Mouse (Mus musculus): ENCODE measurements around the gene Btg4. TPM values are rescaled to one million over a fixed set of nuclear protein-coding genes. Genes with fewer than 3 reads are reported as not detected.

The Btg4 gene
- polyA plus RNA-seq (2015; fragmentation: Nextera tagmentation; extraction: Ambion mirVana) = not detected in 2 replicates

DNA sequence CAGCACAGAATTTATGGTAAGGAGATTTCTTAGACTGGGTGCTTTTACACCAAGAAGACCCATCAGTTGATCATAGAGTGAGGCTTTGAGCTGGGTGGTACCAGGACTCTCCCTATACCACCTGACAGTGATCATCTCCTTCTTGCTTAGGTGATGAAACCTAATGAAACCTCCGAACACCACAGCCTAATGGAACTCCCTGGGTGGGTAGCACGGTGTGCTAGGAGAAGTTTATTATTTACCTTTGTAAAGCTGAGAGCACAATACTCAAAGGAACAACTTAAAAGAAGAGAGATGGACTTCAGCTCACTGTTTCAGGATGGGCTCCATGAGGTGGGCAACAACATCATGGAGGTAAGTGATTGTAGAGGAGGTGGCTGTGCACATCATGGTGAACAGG lies at the start of gene Btg4:
Btg4 (plus strand) TSS at position 301 of the 400 bp plus-strand sequence.
- no peaks in the 10 kb centered on the region for H3K36me3 ChIP-seq
- H3K27ac ChIP-seq = no peak within 1 kb of the TSS
- H3K4me1 ChIP-seq (replicated peaks) = peaks cover 8% of the 10 kb centered on the region
- H3K9ac ChIP-seq = no peak within 1 kb of the TSS
- no peak for ATAC-seq (ENCODE audit: low read depth)
- H3K9me3 ChIP-seq (replicated peaks) = no peaks in the 10 kb centered on the region
- no peak for DNase-seq
- no peaks in the 10 kb centered on the region for H3K27me3 ChIP-seq
- H3K4me2 ChIP-seq = no peak within 1 kb of the TSS
- 66% methylated on average over 2 of the region's 2 CpGs for WGBS (ENCODE audit: insufficient replicate concordance)
- H3K4me3 ChIP-seq (replicated peaks) = no peak within 1 kb of the TSS

DNA sequence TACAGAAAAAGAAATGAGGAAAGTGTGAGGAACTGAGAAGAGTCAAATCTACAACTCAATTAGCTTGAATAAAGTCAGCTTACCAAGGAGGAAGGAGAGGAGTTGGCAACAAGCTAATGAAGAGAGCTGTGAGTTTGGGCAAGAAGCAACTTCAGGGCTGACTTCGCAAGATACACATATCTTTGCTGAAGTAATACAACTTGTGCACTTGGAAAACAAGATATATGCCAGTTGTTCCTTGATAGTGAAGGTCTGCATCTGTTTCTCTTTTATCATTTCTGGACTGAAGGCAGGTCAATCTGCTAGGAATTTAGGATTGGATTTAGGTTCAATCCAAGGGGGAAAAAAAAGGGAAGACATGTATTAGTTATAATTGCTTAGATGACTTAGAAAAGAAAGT lies 47.1 kb upstream of the Btg4 start:
- no peak overlapping the region for H3K4me3 ChIP-seq (replicated peaks)
- DNase-seq (no peak), ATAC-seq (ENCODE audit: low read depth) (no peak)
- H3K36me3 ChIP-seq = no peaks in the 10 kb centered on the region
- H3K4me1 ChIP-seq (replicated peaks) = peaks cover 9% of the 10 kb centered on the region
- 0 out of 2 replicates have a peak, but pooled peaks cover 3% of the 10 kb centered on the region for H3K27me3 ChIP-seq
- H3K9me3 ChIP-seq (replicated peaks) = no peaks in the 10 kb centered on the region
- H3K4me2 ChIP-seq = no peak overlapping the region
- WGBS (ENCODE audit: insufficient replicate concordance) = 53% methylated on average over 1 of the region's 1 CpGs
- H3K9ac ChIP-seq = no peak overlapping the region
- no peak overlapping the region for H3K27ac ChIP-seq

GRCm38 (mm10) chr9:51015732-51016131 lies 45.0 kb upstream of the Btg4 start:
- no peak overlapping the region for H3K27ac ChIP-seq
- no peak overlapping the region for H3K4me2 ChIP-seq
- no peak overlapping the region for H3K4me3 ChIP-seq (replicated peaks)
- H3K9me3 ChIP-seq (replicated peaks) = no peaks in the 10 kb centered on the region
- no peaks in the 10 kb centered on the region for H3K4me1 ChIP-seq (replicated peaks)
- H3K36me3 ChIP-seq = no peaks in the 10 kb centered on the region
- no peak for ATAC-seq (ENCODE audit: low read depth)
- no peak for DNase-seq
- no peak overlapping the region for H3K9ac ChIP-seq
- 42% methylated on average over 4 of the region's 4 CpGs for WGBS (ENCODE audit: insufficient replicate concordance)
- H3K27me3 ChIP-seq = 0 out of 2 replicates have a peak, but pooled peaks cover 3% of the 10 kb centered on the region

DNA sequence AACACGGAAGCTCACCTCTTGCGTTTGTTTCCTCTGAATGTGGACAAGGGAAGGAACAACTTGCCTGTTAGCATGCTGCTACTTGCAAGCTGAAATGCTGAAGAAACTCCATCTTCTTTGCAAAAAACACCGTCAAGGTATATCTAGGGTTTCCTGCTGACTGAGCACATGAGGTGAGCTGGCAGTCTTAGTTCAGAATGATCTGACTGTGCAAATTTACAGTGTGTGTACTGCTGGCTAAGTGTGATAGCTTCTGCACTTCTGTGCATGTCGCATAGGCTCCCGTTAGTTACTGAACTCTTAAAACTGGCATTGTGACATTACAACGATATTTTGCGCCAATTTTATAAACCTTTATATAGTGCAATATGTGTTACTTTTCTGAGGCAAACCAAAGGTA lies 41.0 kb upstream of the Btg4 start:
- Histone ChIP-seq H3K9ac (no peak overlapping the region), H3K36me3 (no peaks in the 10 kb centered on the region), H3K27ac (no peak overlapping the region), H3K4me3 (replicated peaks) (no peak overlapping the region), H3K4me1 (replicated peaks) (no peaks in the 10 kb centered on the region), H3K27me3 (peaks cover 5% of the 10 kb centered on the region; the same call in 1 of the 2 replicates), H3K4me2 (no peak overlapping the region), H3K9me3 (replicated peaks) (no peaks in the 10 kb centered on the region)
- 42% methylated on average over 7 of the region's 7 CpGs for WGBS (ENCODE audit: insufficient replicate concordance)
- no peak for ATAC-seq (ENCODE audit: low read depth)
- no peak for DNase-seq

DNA sequence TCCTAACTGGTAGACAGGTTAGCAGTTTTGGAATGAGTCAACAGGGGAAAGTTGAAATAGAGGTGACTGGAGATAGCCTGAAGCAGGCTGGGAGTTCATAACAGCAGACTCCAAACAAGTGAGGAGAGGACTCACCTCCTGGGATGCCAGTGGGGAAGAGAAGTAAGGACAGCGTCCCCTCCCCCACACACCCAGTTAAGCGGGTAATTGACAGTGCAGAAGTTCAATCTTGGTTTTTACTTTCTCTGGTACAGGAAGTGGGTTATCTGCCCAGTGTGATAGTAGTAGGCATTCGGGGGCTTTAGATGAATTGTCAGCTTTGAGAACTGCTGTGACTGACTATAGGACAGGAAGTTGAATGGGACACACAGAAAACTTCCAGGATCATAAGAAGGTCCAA lies 40.4 kb upstream of the Btg4 start:
- Histone ChIP-seq H3K9me3 (replicated peaks) (no peaks in the 10 kb centered on the region), H3K4me2 (no peak overlapping the region), H3K27ac (no peak overlapping the region), H3K4me3 (replicated peaks) (no peak overlapping the region), H3K27me3 (peaks cover 5% of the 10 kb centered on the region; the same call in 1 of the 2 replicates), H3K9ac (no peak overlapping the region), H3K4me1 (replicated peaks) (no peaks in the 10 kb centered on the region), H3K36me3 (no peaks in the 10 kb centered on the region)
- DNase-seq (no peak), ATAC-seq (ENCODE audit: low read depth) (no peak)
- 4% methylated on average over 3 of the region's 3 CpGs for WGBS (ENCODE audit: insufficient replicate concordance)

- H3K4me3 ChIP-seq (replicated peaks) = no peak overlapping the region
- no peak overlapping the region for H3K27ac ChIP-seq
- peaks cover 5% of the 10 kb centered on the region; the same call in 1 of the 2 replicates for H3K27me3 ChIP-seq
- no peaks in the 10 kb centered on the region for H3K36me3 ChIP-seq
- H3K4me1 ChIP-seq (replicated peaks) = no peaks in the 10 kb centered on the region
- no peak for ATAC-seq (ENCODE audit: low read depth)
- WGBS (ENCODE audit: insufficient replicate concordance) = 42% methylated on average over 4 of the region's 4 CpGs
- no peaks in the 10 kb centered on the region for H3K9me3 ChIP-seq (replicated peaks)
- no peak overlapping the region for H3K9ac ChIP-seq
- no peak for DNase-seq
- no peak overlapping the region for H3K4me2 ChIP-seq
Measured at GRCm38 (mm10) chr9:51021123-51021795, 39.4 kb upstream of the Btg4 start.

GRCm38 (mm10) chr9:51026952-51027351 lies 33.7 kb upstream of the Btg4 start:
- no peak overlapping the region for H3K9ac ChIP-seq
- ATAC-seq (ENCODE audit: low read depth) (no peak), DNase-seq (no peak)
- H3K27ac ChIP-seq = no peak overlapping the region
- H3K36me3 ChIP-seq = no peaks in the 10 kb centered on the region
- H3K4me2 ChIP-seq = no peak overlapping the region
- H3K4me3 ChIP-seq (replicated peaks) = no peak overlapping the region
- 63% methylated on average over 1 of the region's 1 CpGs for WGBS (ENCODE audit: insufficient replicate concordance)
- H3K27me3 ChIP-seq = peaks cover 3% of the 10 kb centered on the region; the same call in 1 of the 2 replicates
- H3K4me1 ChIP-seq (replicated peaks) = no peaks in the 10 kb centered on the region
- H3K9me3 ChIP-seq (replicated peaks) = no peaks in the 10 kb centered on the region

GRCm38 (mm10) chr9:51030147-51030546 lies 30.6 kb upstream of the Btg4 start:
- DNase-seq (no peak), ATAC-seq (ENCODE audit: low read depth) (no peak)
- Histone ChIP-seq H3K4me3 (replicated peaks) (no peak overlapping the region), H3K9me3 (replicated peaks) (no peaks in the 10 kb centered on the region), H3K27ac (no peak overlapping the region), H3K36me3 (no peaks in the 10 kb centered on the region), H3K9ac (no peak overlapping the region), H3K27me3 (no peaks in the 10 kb centered on the region), H3K4me2 (no peak overlapping the region), H3K4me1 (replicated peaks) (no peaks in the 10 kb centered on the region)
- 9% methylated on average over 1 of the region's 1 CpGs for WGBS (ENCODE audit: insufficient replicate concordance)

- H3K27ac ChIP-seq = no peak overlapping the region
- DNase-seq = no peak
- H3K4me3 ChIP-seq (replicated peaks) = no peak overlapping the region
- no peak overlapping the region for H3K4me2 ChIP-seq
- H3K4me1 ChIP-seq (replicated peaks) = no peaks in the 10 kb centered on the region
- no peak overlapping the region for H3K9ac ChIP-seq
- no peak for ATAC-seq (ENCODE audit: low read depth)
- 49% methylated on average over 6 of the region's 6 CpGs for WGBS (ENCODE audit: insufficient replicate concordance)
- no peaks in the 10 kb centered on the region for H3K27me3 ChIP-seq
- H3K36me3 ChIP-seq = no peaks in the 10 kb centered on the region
- H3K9me3 ChIP-seq (replicated peaks) = no peaks in the 10 kb centered on the region
Measured at GRCm38 (mm10) chr9:51031603-51032002, 29.1 kb upstream of the Btg4 start.

- no peak overlapping the region for H3K4me3 ChIP-seq (replicated peaks)
- H3K9ac ChIP-seq = no peak overlapping the region
- no peaks in the 10 kb centered on the region for H3K27me3 ChIP-seq
- DNase-seq (no peak), ATAC-seq (ENCODE audit: low read depth) (no peak)
- H3K9me3 ChIP-seq (replicated peaks) = no peaks in the 10 kb centered on the region
- no peaks in the 10 kb centered on the region for H3K36me3 ChIP-seq
- H3K4me1 ChIP-seq (replicated peaks) = no peaks in the 10 kb centered on the region
- H3K4me2 ChIP-seq = no peak overlapping the region
- WGBS (ENCODE audit: insufficient replicate concordance) = 48% methylated on average over 8 of the region's 8 CpGs
- H3K27ac ChIP-seq = no peak overlapping the region
Measured at GRCm38 (mm10) chr9:51032291-51032690, 28.4 kb upstream of the Btg4 start.

DNA sequence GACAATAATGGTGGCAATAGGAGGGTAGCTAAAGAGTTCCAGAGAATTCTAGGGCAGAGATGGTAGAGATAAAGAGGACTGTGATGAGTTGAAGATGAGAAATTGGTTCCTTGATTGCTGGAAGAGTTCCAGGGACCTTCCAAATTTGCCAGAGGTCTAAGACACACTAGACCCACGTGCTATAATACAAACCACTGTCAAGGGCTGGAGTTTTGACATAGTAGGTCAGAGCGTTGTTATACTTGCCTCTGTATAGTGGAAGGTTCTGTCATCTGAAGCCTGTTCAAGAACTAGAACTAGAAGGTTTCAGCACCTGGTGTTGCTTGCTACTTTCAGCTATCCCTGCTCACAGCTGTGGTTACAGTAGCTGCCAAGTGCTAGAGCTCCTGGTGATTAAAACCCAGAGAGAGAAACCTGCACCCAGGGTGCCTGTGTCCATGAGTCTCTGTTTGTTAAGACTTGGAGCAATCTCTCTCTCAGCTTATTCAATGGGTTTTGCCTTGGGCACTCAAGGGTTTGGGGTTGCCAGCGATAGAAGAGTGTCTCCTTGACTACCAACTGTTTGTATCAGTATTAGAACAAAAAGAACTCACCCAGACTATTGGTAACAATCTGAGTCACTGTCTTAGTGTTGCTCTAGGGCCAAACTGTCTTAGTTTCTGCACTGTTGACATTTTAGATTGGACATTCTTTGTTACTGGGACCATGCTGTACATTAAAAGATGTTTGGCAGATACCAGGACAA lies 27.7 kb upstream of the Btg4 start:
- 50% methylated on average over 3 of the region's 3 CpGs for WGBS (ENCODE audit: insufficient replicate concordance)
- Histone ChIP-seq H3K4me3 (replicated peaks) (no peak overlapping the region), H3K9ac (no peak overlapping the region), H3K27me3 (no peaks in the 10 kb centered on the region), H3K4me1 (replicated peaks) (no peaks in the 10 kb centered on the region), H3K4me2 (no peak overlapping the region), H3K9me3 (replicated peaks) (no peaks in the 10 kb centered on the region), H3K27ac (no peak overlapping the region), H3K36me3 (no peaks in the 10 kb centered on the region)
- no peak for DNase-seq
- no peak for ATAC-seq (ENCODE audit: low read depth)
